Mouse (Mus musculus): ENCODE data around the gene R3hcc1l.

GRCm38 (mm10) chr19:42563726-42564270 is 45.2 kb downstream of the R3hcc1l start:
- no peak for TF ChIP-seq CTCF (IDR thresholded peaks at IDR 0.05; ENCODE audit: low read depth)
- no peak for TF ChIP-seq EP300 (optimal IDR thresholded peaks at IDR 0.05)
